Comparison of ENCODE assay signal across 9 mouse cellular contexts in the genomic region with DNA sequence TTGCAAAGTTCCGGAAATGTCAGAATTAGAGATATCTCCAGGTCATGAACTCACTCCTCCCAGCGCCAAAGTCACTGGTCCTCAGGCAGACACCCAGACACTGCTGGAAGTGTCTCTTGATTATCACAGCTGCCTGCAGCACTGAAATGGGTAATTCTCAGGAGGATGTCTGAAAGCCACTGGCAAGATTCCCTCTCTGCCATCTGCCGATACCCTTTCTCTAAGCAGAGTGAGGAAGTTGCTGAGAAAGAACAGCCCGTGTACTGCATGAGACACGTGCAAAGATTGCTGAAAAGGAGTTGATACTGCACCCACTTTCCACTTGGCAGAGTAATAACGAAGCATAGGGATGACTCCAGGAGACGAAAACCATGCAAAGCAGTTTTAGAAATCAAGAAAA.
A peak's percentile ranks its signal among the peaks of the same experiment; 100 is the strongest.
DNase-seq lines count a peak whose midpoint lies in the region; ATAC-seq and TF ChIP-seq lines count a peak whose summit lies in the region.
"Had no signal": no experiment of that assay in that cellular context is flagged by ENCODE, and none has a peak within 500 bp of the region (broad histone marks: within the 10 kb centered on the region; RNA-seq: fewer than 3 reads in every experiment).

No protein-coding gene starts in this region.

- intact Hi-C loops in left cerebral cortex, postnatal 10 days (cut with DNase I): no loop called here

- H3K27ac ChIP-seq in hindbrain, postnatal 0 days: no peak overlapping the region
- no peak overlapping the region for H3K27ac ChIP-seq in hindbrain, embryonic 16.5 days (ENCODE audit: low read depth, low read length)
- H3K27ac ChIP-seq in midbrain, embryonic 15.5 days: no peak overlapping the region

- ATAC-seq in hindbrain, postnatal 0 days: peak; percentile 56; the same call in 1 of the 2 replicates
- ATAC-seq in hindbrain, embryonic 16.5 days: no peak
- ATAC-seq in midbrain, embryonic 15.5 days (replicated peaks): no peak
- ATAC-seq: Patski had no signal

- no peak overlapping the region for H3K9ac ChIP-seq in hindbrain, postnatal 0 days (replicated peaks; ENCODE audit: low read length)
- H3K9ac ChIP-seq in hindbrain, embryonic 16.5 days (ENCODE audit: low read depth, low read length): no peak overlapping the region
- no peak overlapping the region for H3K9ac ChIP-seq in midbrain, embryonic 15.5 days

- no peaks in the 10 kb centered on the region for H3K9me3 ChIP-seq in hindbrain, postnatal 0 days (ENCODE audit: low read length)
- no peaks in the 10 kb centered on the region for H3K9me3 ChIP-seq in hindbrain, embryonic 16.5 days (ENCODE audit: control insufficient read depth, low read length)
- no peaks in the 10 kb centered on the region for H3K9me3 ChIP-seq in midbrain, embryonic 15.5 days

- no peak for DNase-seq in hindbrain, postnatal 0 days (ENCODE audit: low spot score)
- peak; percentile 19 to 55 for DNase-seq in layer of hippocampus, adult 18-20 months (ENCODE audit: low spot score in 2 of 2)
- peak; percentile 51 to 84 for DNase-seq in left cerebral cortex, postnatal 10 days (ENCODE audit: extremely low spot score in 1 of 2, low spot score in 2 of 2)
- DNase-seq in telencephalon, adult 2 months (ENCODE audit: low read depth, low spot score): peak; percentile 88
- no peak for DNase-seq in yolk sac, embryonic 10.5 days (ENCODE audit: low spot score)
- DNase-seq: thymus, adult 2 months had no signal

- no peaks in the 10 kb centered on the region for H3K27me3 ChIP-seq in hindbrain, postnatal 0 days (ENCODE audit: insufficient read depth, low read length)
- H3K27me3 ChIP-seq in hindbrain, embryonic 16.5 days (replicated peaks; ENCODE audit: control insufficient read depth, insufficient read depth, low read length): no peaks in the 10 kb centered on the region
- no peaks in the 10 kb centered on the region for H3K27me3 ChIP-seq in midbrain, embryonic 15.5 days (replicated peaks)

- no peaks in the 10 kb centered on the region for H3K36me3 ChIP-seq in hindbrain, postnatal 0 days (ENCODE audit: insufficient read depth, low read length)
- no peaks in the 10 kb centered on the region for H3K36me3 ChIP-seq in hindbrain, embryonic 16.5 days (ENCODE audit: control insufficient read depth, insufficient read depth, low read length)
- H3K36me3 ChIP-seq in midbrain, embryonic 15.5 days (replicated peaks): no peaks in the 10 kb centered on the region

- WGBS in hindbrain, postnatal 0 days: 45% methylated on average over 7 of the region's 7 CpGs
- no CpG with 5 or more reads among the region's 7 CpGs for WGBS in hindbrain, embryonic 16.5 days
- no CpG with 5 or more reads among the region's 7 CpGs for WGBS in midbrain, embryonic 15.5 days

- H3K4me1 ChIP-seq in hindbrain, postnatal 0 days (ENCODE audit: insufficient read depth, low read length): no peaks in the 10 kb centered on the region
- H3K4me1 ChIP-seq in hindbrain, embryonic 16.5 days (ENCODE audit: control insufficient read depth, insufficient read depth, low read depth, low read length): no peaks in the 10 kb centered on the region
- no peaks in the 10 kb centered on the region for H3K4me1 ChIP-seq in midbrain, embryonic 15.5 days

- no peak overlapping the region for H3K4me2 ChIP-seq in hindbrain, postnatal 0 days (ENCODE audit: low read depth, low read length)
- no peak overlapping the region for H3K4me2 ChIP-seq in hindbrain, embryonic 16.5 days (ENCODE audit: low read length)
- no peak overlapping the region for H3K4me2 ChIP-seq in midbrain, embryonic 15.5 days

- H3K4me3 ChIP-seq in hindbrain, postnatal 0 days (ENCODE audit: low read length): no peak overlapping the region
- H3K4me3 ChIP-seq in hindbrain, embryonic 16.5 days (ENCODE audit: low read length): no peak overlapping the region
- H3K4me3 ChIP-seq in midbrain, embryonic 15.5 days: no peak overlapping the region

- TF ChIP-seq CTCF in hindbrain, postnatal 0 days (IDR thresholded peaks at IDR 0.05; ENCODE audit: low read depth): no peak

Comparison
In these comparisons a context has a peak if more than half of its experiments do, and no peak if none do; other contexts are left out.
1. DNase-seq: peak in layer of hippocampus, adult 18-20 months (2 of 2), left cerebral cortex, postnatal 10 days (2 of 2) and telencephalon, adult 2 months (single experiment); none in hindbrain, postnatal 0 days (single experiment) and yolk sac, embryonic 10.5 days (single experiment).